Mouse (Mus musculus) limb, embryonic 11.5 days (tissue): ENCODE data around the gene Ccna2. TPM values are rescaled to one million over a fixed set of nuclear protein-coding genes. Genes with fewer than 3 reads are reported as not detected.

Source experiments
- ATAC-seq: fragments of 200-750 bp; cut with Nextera tagmentation; 2 replicates; pipeline ENCODE4 v1.8.0; 2017; ENCODE audit warnings: low read depth; ENCODE audit not compliant: insufficient number of reproducible peaks, low FRiP score, low TSS enrichment
- DNase-seq: peaks from one replicate; pipeline ENCODE4 v3.0.0-alpha.2; 2015; ENCODE audit warnings: low spot score
- H3K27ac ChIP-seq: fragments of 300-500 bp; sonication (generic); replicated peaks from 2 replicates; pipeline ENCODE4 v1.5.1; 2014; ENCODE audit warnings: low read depth, mild to moderate bottlenecking, low read length
- H3K27me3 ChIP-seq: fragments of 300-500 bp; sonication (generic); 2 replicates; pipeline ENCODE4 v1.6.1; 2014; ENCODE audit warnings: mild to moderate bottlenecking, low read length, mixed read lengths; ENCODE audit not compliant: control insufficient read depth, insufficient read depth
- H3K36me3 ChIP-seq: fragments of 300-500 bp; sonication (generic); 2 replicates; pipeline ENCODE4 v1.6.1; 2014; ENCODE audit warnings: mild to moderate bottlenecking, low read length, moderate library complexity, mixed read lengths; ENCODE audit not compliant: control insufficient read depth, insufficient read depth
- H3K4me1 ChIP-seq: fragments of 300-500 bp; sonication (generic); 2 replicates; pipeline ENCODE4 v1.6.1; 2014; ENCODE audit warnings: low read length, mixed read lengths; ENCODE audit not compliant: control insufficient read depth, insufficient read depth
- H3K4me2 ChIP-seq: fragments of 300-500 bp; sonication (generic); 2 replicates; pipeline ENCODE4 v1.6.1; 2014; ENCODE audit warnings: low read depth, mild to moderate bottlenecking, moderate library complexity; ENCODE audit not compliant: severe bottlenecking
- H3K4me3 ChIP-seq: fragments of 300-500 bp; sonication (generic); 2 replicates; pipeline ENCODE4 v1.5.1; 2014; ENCODE audit warnings: low read depth, low read length
- H3K9ac ChIP-seq: fragments of 300-500 bp; sonication (generic); 2 replicates; pipeline ENCODE4 v1.6.1; 2014; ENCODE audit warnings: mild to moderate bottlenecking, low read length
- H3K9me3 ChIP-seq: fragments of 300-500 bp; sonication (generic); 2 replicates; pipeline ENCODE4 v1.6.1; 2016; ENCODE audit warnings: low read length; ENCODE audit not compliant: control insufficient read depth
- WGBS: fragments of 180-500 bp; shearing (Covaris S2); extraction: QIAGEN DNeasy Blood & Tissue Kit; methylation state at CpG from one replicate; pipeline ENCODE4 v1.1.7; 2014; 5-methylcytosine and 5-hydroxymethylcytosine counted together
- polyA plus RNA-seq: library from polyadenylated mRNA; unstranded; fragments of >200 nt; fragmentation: Nextera tagmentation; extraction: Ambion mirVana; gene quantifications from 2 replicates; pipeline ENCODE4 v1.2.1, GENCODE M21; 2014

Gene Ccna2
- polyA plus RNA-seq, 1 experiment from 2014 or later, result 277 TPM

DNA sequence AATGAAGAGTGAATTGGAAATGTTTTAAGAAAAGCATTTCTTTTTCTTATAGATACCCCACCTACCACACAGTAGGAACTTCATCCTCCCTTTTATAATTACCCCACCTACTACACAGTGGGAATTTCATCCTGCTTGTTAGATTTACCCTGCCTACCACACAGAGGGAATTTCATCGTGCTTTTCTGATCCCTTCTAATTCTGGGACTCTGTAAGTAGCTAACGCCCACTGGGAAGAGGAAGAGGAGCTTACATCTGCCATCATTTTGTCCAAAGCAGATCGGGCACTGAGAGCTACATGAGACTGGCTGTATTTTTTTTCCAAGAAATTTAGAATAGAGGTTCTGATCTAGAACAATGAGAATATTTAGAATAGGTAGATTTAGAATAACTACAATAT is 27.0 kb downstream of the Ccna2 start:
- no peak for DNase-seq

DNA sequence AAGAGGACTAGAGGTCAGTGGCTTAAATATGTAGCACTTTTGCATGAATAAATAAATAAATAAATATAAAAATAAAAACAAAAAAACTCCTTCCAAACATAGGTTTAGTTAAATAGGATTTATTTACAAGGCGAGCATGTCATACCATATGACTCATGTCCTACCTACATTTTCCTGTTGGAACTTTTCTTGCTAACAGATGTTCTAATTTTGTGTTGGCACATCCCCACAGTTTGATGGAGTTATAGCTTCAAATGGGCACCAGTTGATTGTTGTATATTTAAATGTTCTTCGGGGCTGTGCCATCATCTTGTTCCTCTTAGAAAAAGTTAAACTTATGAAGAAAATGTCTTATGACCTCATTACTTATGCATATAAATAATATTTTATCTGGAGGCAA is 30.6 kb downstream of the Ccna2 start:
- Histone ChIP-seq H3K4me1 (no peaks in the 10 kb centered on the region), H3K27me3 (no peaks in the 10 kb centered on the region), H3K36me3 (no peaks in the 10 kb centered on the region), H3K27ac (no peak overlapping the region), H3K9me3 (no peaks in the 10 kb centered on the region), H3K4me3 (no peak overlapping the region), H3K9ac (no peak overlapping the region), H3K4me2 (no peak overlapping the region)
- DNase-seq (no peak), ATAC-seq (no peak)
- WGBS, result 89% methylated on average over 2 of the region's 2 CpGs

More for the DNA sequence above, 27.0 kb downstream of the Ccna2 start:
- no peak overlapping the region for H3K4me2 ChIP-seq
- 79% methylated on average over 3 of the region's 3 CpGs for WGBS
- no peak overlapping the region for H3K27ac ChIP-seq
- H3K4me3 ChIP-seq, result no peak overlapping the region
- H3K27me3 ChIP-seq, result no peaks in the 10 kb centered on the region
- ATAC-seq, result no peak
- H3K9me3 ChIP-seq, result no peaks in the 10 kb centered on the region
- no peaks in the 10 kb centered on the region for H3K4me1 ChIP-seq
- H3K9ac ChIP-seq, result no peak overlapping the region
- H3K36me3 ChIP-seq, result no peaks in the 10 kb centered on the region

DNA sequence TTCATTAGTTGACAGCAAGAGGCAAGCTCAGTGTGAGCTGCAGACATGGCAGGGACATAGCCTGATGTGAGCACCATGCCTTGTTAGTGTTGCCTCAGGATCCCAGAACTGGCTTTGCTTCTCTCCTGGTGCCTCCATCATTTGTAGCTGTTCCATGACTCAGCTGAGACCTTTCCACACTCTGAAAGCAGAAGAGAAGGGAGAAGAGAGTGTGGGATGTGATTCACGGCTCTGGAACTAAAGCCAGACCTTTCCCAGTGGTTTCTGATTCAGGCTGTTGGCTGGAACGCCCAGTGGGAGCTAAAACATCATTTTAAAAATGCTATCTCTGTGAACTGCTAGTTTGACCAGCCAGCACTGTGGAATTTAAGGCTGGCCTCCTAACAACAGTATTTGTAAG is 31.2 kb downstream of the Ccna2 start:
- Histone ChIP-seq H3K27me3 (no peaks in the 10 kb centered on the region), H3K9ac (no peak overlapping the region), H3K36me3 (no peaks in the 10 kb centered on the region), H3K4me1 (no peaks in the 10 kb centered on the region), H3K4me2 (no peak overlapping the region), H3K27ac (no peak overlapping the region), H3K4me3 (no peak overlapping the region), H3K9me3 (no peaks in the 10 kb centered on the region)
- DNase-seq (no peak), ATAC-seq (no peak)
- WGBS, result 79% methylated on average over 2 of the region's 2 CpGs

DNA sequence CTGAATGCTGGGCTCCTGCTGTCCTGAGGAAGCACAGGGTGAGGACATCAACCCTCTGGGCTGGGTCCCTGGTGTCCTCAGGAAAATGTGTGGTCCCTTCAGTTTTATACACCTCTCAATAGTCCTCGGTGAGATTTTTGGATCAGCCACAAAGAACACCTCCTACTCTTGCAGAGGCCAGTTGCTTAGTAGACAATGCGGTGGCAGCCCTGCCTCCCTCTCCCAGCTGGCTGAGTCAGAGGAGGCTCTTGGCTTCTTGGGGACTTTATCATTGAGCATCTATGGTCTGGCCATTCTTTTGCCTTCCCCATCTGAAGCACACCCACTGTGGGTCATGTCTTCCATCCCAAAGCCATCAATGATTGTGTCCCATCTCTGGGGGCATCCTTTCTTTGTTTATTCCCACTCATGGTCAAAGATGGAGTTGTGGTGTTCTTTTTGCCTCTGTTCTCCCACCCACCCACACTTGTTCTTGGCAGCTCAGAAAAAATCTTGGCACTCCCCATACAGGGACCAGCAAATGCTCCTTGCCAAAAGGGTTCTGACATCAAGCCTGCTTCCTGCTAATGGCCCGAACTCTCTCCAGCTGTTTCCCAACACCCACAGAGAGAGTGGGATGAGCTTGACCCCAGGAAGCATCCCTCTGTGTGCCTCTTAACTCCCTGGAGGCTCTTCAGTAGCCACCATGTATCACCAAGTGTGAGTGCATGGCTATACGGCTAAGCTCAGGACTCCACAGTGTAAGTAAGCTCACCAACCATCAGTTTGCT is 34.1 kb downstream of the Ccna2 start:
- no peak for DNase-seq
- no peak overlapping the region for H3K4me2 ChIP-seq
- no peak overlapping the region for H3K27ac ChIP-seq
- H3K36me3 ChIP-seq, result no peaks in the 10 kb centered on the region
- no peaks in the 10 kb centered on the region for H3K4me1 ChIP-seq
- no peaks in the 10 kb centered on the region for H3K9me3 ChIP-seq
- no peaks in the 10 kb centered on the region for H3K27me3 ChIP-seq
- ATAC-seq, result no peak
- no peak overlapping the region for H3K9ac ChIP-seq
- WGBS, result 84% methylated on average over 4 of the region's 4 CpGs
- H3K4me3 ChIP-seq, result no peak overlapping the region

DNA sequence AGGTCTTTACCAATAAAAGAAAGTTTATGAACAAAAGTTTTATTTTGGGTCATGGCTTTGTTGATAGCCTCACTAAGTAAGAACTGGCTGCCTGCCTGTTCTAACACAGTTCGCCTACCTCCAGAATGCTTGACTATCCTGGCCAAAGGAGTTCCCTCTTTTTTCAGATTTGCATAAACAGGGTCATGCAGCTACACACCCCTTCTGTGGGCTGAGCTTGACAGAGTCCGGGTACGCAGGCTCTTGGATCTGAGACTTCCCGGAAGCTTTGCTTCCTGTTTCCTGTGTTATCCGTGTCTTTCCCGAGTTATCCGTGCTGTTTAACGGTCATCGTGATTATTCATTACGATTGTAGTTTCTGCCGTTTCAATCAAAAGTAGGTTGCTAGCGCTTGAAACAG is 35.9 kb downstream of the Ccna2 start:
- Histone ChIP-seq H3K4me2 (no peak overlapping the region), H3K9me3 (no peaks in the 10 kb centered on the region), H3K27me3 (no peaks in the 10 kb centered on the region), H3K36me3 (no peaks in the 10 kb centered on the region), H3K9ac (no peak overlapping the region), H3K4me1 (no peaks in the 10 kb centered on the region), H3K27ac (no peak overlapping the region), H3K4me3 (no peak overlapping the region)
- no peak for ATAC-seq
- no peak for DNase-seq
- 95% methylated on average over 12 of the region's 12 CpGs for WGBS

DNA sequence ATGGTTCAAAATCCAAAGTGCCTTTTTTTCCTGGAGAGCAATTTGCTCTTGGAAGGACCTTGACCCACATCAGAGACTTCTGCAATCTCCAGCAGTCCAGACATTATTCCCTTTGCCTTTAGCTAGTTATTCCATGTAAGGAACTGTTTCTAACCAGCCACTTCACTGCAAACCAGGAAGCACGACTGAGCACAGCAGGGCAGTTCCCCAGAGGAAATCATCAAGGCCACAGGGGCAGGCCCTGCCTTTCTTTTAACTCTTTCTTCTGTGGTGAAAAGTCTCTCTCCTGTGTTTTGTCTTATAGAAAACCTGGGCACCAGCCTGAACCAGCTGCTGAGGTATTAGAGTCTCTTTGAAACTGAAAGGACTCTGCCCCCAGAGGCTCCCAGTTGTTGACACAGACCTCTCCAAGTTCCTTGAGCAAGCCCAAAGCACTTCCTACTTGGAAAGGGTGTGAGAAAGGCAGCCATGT is 38.7 kb downstream of the Ccna2 start:
- no peak overlapping the region for H3K27ac ChIP-seq
- no peak for ATAC-seq
- no peaks in the 10 kb centered on the region for H3K9me3 ChIP-seq
- no peak overlapping the region for H3K9ac ChIP-seq
- H3K27me3 ChIP-seq, result no peaks in the 10 kb centered on the region
- no peaks in the 10 kb centered on the region for H3K4me1 ChIP-seq
- H3K4me3 ChIP-seq, result no peak overlapping the region
- H3K4me2 ChIP-seq, result no peak overlapping the region
- no peaks in the 10 kb centered on the region for H3K36me3 ChIP-seq
- no peak for DNase-seq
- WGBS, result 3% methylated on average over 1 of the region's 1 CpGs

DNA sequence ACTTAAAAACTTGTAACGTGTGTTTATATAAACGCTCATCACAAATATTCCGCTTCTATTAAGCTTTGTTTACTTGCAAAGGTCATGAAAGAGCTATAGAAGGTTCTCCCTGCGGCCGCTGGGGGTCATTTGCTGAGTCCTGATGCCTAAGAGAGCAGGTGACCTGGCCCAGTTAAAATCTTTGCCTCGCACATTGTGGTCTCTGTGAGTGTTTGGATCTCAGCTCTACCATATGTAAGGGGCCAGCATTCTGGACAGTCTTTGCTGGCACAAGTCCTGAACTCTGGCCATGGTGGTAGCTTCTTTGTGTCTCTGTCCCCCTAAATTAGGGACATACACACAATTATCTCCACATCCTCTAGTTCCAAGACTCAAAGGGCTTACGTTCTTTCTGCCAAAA is 39.2 kb downstream of the Ccna2 start:
- Histone ChIP-seq H3K9me3 (no peaks in the 10 kb centered on the region), H3K4me1 (no peaks in the 10 kb centered on the region), H3K27me3 (no peaks in the 10 kb centered on the region), H3K36me3 (no peaks in the 10 kb centered on the region), H3K9ac (no peak overlapping the region), H3K4me2 (no peak overlapping the region), H3K4me3 (no peak overlapping the region), H3K27ac (no peak overlapping the region)
- WGBS, result 33% methylated on average over 7 of the region's 7 CpGs
- DNase-seq (peak; percentile 40), ATAC-seq (no peak)

DNA sequence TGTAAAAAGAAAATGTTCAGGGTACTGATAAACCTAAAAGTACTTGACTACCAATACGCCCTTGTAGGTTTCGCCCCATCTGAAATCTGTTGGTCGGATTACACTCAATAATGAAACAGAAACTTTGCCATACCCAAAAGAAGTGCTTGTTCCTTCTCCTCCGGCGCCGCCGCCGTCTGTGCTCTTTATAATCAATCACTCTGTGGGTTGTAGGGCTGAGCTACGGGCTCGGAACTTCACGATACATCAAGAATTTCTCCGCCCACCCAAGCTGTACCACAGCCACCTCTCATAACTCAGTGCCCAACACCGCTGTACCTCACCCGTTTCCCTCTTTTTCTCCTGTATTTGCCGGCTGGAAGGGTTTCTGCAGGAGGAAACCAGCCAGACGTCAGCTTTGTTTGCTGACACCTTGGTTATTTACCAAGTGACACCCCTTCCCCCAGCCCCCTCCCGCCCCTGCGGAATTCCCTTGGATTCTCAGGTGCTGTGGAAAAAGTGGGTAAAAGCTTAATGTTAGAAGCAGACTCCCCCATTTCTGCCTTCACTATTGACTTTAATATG is 39.9 kb downstream of the Ccna2 start:
- Histone ChIP-seq H3K27ac (no peak overlapping the region), H3K4me1 (no peaks in the 10 kb centered on the region), H3K27me3 (no peaks in the 10 kb centered on the region), H3K4me3 (peak overlapping the region; percentile 10), H3K9me3 (no peaks in the 10 kb centered on the region), H3K4me2 (peak overlapping the region; percentile 53), H3K36me3 (no peaks in the 10 kb centered on the region), H3K9ac (peak overlapping the region; percentile 17; the same call in 1 of the 2 replicates)
- DNase-seq (peak; percentile 59), ATAC-seq (0 out of 2 replicates have a peak, but pooled peaks have one; percentile 51)
- 6% methylated on average over 18 of the region's 18 CpGs for WGBS
